8 mouse cellular contexts compared by ENCODE assay signal in genomic region chr5:73071319-73071718, GRCm38 (mm10).
DNase-seq lines count a peak whose midpoint lies in the region.

No protein-coding gene starts in this region.

- peak; percentile 72 for DNase-seq in 416B (ENCODE audit: low read depth)
- peak; percentile 55 for DNase-seq in adrenal gland, adult 8-10 months
- peak; percentile 67 for DNase-seq in embryo, embryonic 11.5 days (ENCODE audit: low read depth, low spot score)
- DNase-seq in gastrocnemius, postnatal 36 days, result peak; percentile 49 to 67
- DNase-seq in kidney, postnatal 10 days, result peak; percentile 91
- DNase-seq in liver, result peak; percentile 81
- peak; percentile 65 for DNase-seq in naive thymus-derived CD4-positive, alpha-beta T cell, adult 2 months (ENCODE audit: low read depth)
- peak; percentile 38 to 45 for DNase-seq in spleen, postnatal 36 days (ENCODE audit: low spot score in 2 of 2)

- intact Hi-C loops in gastrocnemius, postnatal 36 days (cut with DNase I), result loop anchor here (5.0 kb wide), 1 partner anchor 179 kb away; no protein-coding TSS in a partner anchor

Comparison
In these comparisons a context has a peak if more than half of its experiments do, and no peak if none do; other contexts are left out.
1. Peak in every context shown above with its lines: DNase-seq.